Mouse (Mus musculus) stomach, postnatal 0 days (tissue): ENCODE measurements around the gene Pdp2.

ENCODE experiments used
- CTCF ChIP-seq: IDR thresholded peaks from 2 replicates; pipeline ENCODE4 v1.5.1; 2016; ENCODE audit warnings: antibody characterized with exemption, low read depth, mild to moderate bottlenecking, moderate library complexity
- EP300 ChIP-seq: optimal IDR thresholded peaks from 2 replicates; pipeline ENCODE3; 2016; ENCODE audit warnings: antibody characterized with exemption

GRCm38 (mm10) chr8:104565457-104565798 lies 25.8 kb upstream of the Pdp2 start:
- TF ChIP-seq CTCF, result no peak
- no peak for TF ChIP-seq EP300
